Comparison of ENCODE assay signal across 23 mouse cellular contexts in genomic region chr9:120834166-120834565, GRCm38 (mm10).
"Had no signal": no experiment of that assay in that cellular context is flagged by ENCODE, and none has a peak within 500 bp of the region (broad histone marks: within the 10 kb centered on the region; RNA-seq: fewer than 3 reads in every experiment).

No protein-coding gene starts in this region.

- H3K9ac ChIP-seq: liver, embryonic 15.5 days; liver, postnatal 0 days; lung, embryonic 15.5 days; midbrain, embryonic 12.5 days; neural tube, embryonic 13.5 days; neural tube, embryonic 15.5 days had no signal

- H3K27ac ChIP-seq: liver, embryonic 15.5 days; lung, embryonic 15.5 days; macrophage; midbrain, embryonic 12.5 days; neural tube, embryonic 13.5 days; neural tube, embryonic 15.5 days had no signal

- DNase-seq: liver, postnatal 0 days; lung, adult 2 months; lung, postnatal 14 days; lung, postnatal 36 days; midbrain, embryonic 14.5 days; retina, postnatal 1 day; right cerebral cortex, adult 18-20 months; right cerebral cortex, postnatal 25 days; right cerebral cortex, postnatal 4 days; spleen, adult 18-20 months; thymus, adult 18-20 months; thymus, postnatal 14 days; thymus, postnatal 36 days had no signal

- H3K4me3 ChIP-seq: liver, embryonic 15.5 days; lung, embryonic 15.5 days; megakaryocyte, embryonic 14.5 days; midbrain, embryonic 12.5 days; myocyte; neural tube, embryonic 13.5 days; neural tube, embryonic 15.5 days had no signal

- H3K4me2 ChIP-seq: liver, embryonic 15.5 days; lung, embryonic 15.5 days; midbrain, embryonic 12.5 days; neural tube, embryonic 13.5 days; neural tube, embryonic 15.5 days had no signal

- H3K36me3 ChIP-seq: liver, embryonic 15.5 days; lung, embryonic 15.5 days; midbrain, embryonic 12.5 days; neural tube, embryonic 13.5 days; neural tube, embryonic 15.5 days had no signal

- ATAC-seq: liver, postnatal 0 days; lung, postnatal 0 days; midbrain, embryonic 16.5 days had no signal

- H3K9me3 ChIP-seq: liver, embryonic 15.5 days; lung, embryonic 15.5 days; midbrain, embryonic 12.5 days; neural tube, embryonic 13.5 days; neural tube, embryonic 15.5 days had no signal

- H3K27me3 ChIP-seq: liver, embryonic 15.5 days; lung, embryonic 15.5 days; midbrain, embryonic 12.5 days; neural tube, embryonic 13.5 days; neural tube, embryonic 15.5 days had no signal

- H3K4me1 ChIP-seq: liver, embryonic 15.5 days; lung, embryonic 15.5 days; midbrain, embryonic 12.5 days had no signal
